Mouse (Mus musculus) testis, postnatal 14 days (tissue): Measurements from ENCODE around the gene F12.
"Not testable (repeated sequence)": the region's sequence is repeated elsewhere in the genome, so short reads cannot be mapped to it uniquely, and the experiment has no call there.

ENCODE experiments used
- DNase-seq: peaks from one replicate; pipeline ENCODE4 v3.0.0; 2021; ENCODE audit warnings: low spot score

F12 gene

GRCm38 (mm10) chr13:55449679-55450441 is 23.3 kb upstream of the F12 start:
- DNase-seq: no peak

GRCm38 (mm10) chr13:55449205-55449604 is 22.6 kb upstream of the F12 start:
- DNase-seq: no peak

GRCm38 (mm10) chr13:55448131-55448530 is 21.5 kb upstream of the F12 start:
- no peak for DNase-seq

GRCm38 (mm10) chr13:55447543-55447943 is 20.9 kb upstream of the F12 start:
- DNase-seq: no peak

GRCm38 (mm10) chr13:55446483-55447105 is 20.0 kb upstream of the F12 start:
- DNase-seq: no peak

- peak; percentile 70 for DNase-seq
These were observed 18.9 kb upstream of the F12 start for GRCm38 (mm10) chr13:55445361-55446091.

GRCm38 (mm10) chr13:55444937-55445315 is 18.3 kb upstream of the F12 start, which contains the start of gene Grk6:
TSS of gene Grk6 (plus strand) at chr13:55445072.
- DNase-seq: peak; percentile 99

GRCm38 (mm10) chr13:55444286-55444936 is 17.8 kb upstream of the F12 start:
- no peak for DNase-seq

- no peak for DNase-seq
These were observed 17.2 kb upstream of the F12 start for GRCm38 (mm10) chr13:55443799-55444285.

GRCm38 (mm10) chr13:55437111-55437629 is 10.6 kb upstream of the F12 start:
- not testable (repeated sequence) for DNase-seq

- no peak for DNase-seq
These were observed 5.5 kb upstream of the F12 start for GRCm38 (mm10) chr13:55431889-55432685.

GRCm38 (mm10) chr13:55430566-55430965 is 4.0 kb upstream of the F12 start:
- DNase-seq: no peak

- peak; percentile 66 for DNase-seq
These were observed 2.8 kb upstream of the F12 start for GRCm38 (mm10) chr13:55429226-55429888.

GRCm38 (mm10) chr13:55420933-55421800 is 5.4 kb downstream of the F12 start:
- no peak for DNase-seq

- DNase-seq: no peak
These were observed 6.3 kb downstream of the F12 start for GRCm38 (mm10) chr13:55420018-55420932.

- DNase-seq: no peak
These were observed 7.5 kb downstream of the F12 start for GRCm38 (mm10) chr13:55419142-55419541.

- DNase-seq: peak; percentile 59
These were observed 8.6 kb downstream of the F12 start for GRCm38 (mm10) chr13:55418004-55418403.

GRCm38 (mm10) chr13:55414743-55415380 is 11.7 kb downstream of the F12 start, which contains the start of gene Pfn3:
TSS of gene Pfn3 (minus strand) at chr13:55415232.
- DNase-seq: peak; percentile 38
